Mouse (Mus musculus): ENCODE results near the gene Kif13a. TPM values are rescaled to one million over a fixed set of nuclear protein-coding genes. Genes with fewer than 3 reads are reported as not detected.

Kif13a gene
- total and polyA plus RNA-seq, 2 experiments from 2014 or later, result 13.3 to 21.6 TPM

GRCm38 (mm10) chr13:46735808-46736478 is 193.7 kb downstream of the Kif13a start:
- Histone ChIP-seq H3K27ac (peak overlapping the region; percentile 16; the same call in 1 of the 2 replicates), H3K9me3 (ENCODE audit: low read length) (no peaks in the 10 kb centered on the region), H3K9ac (replicated peaks; ENCODE audit: low read length) (peak overlapping the region; percentile 44), H3K36me3 (ENCODE audit: insufficient read depth, low read length) (no peaks in the 10 kb centered on the region), H3K4me1 (ENCODE audit: insufficient read depth, low read length) (peaks cover 7% of the 10 kb centered on the region; the same call in 1 of the 2 replicates), H3K4me2 (ENCODE audit: low read depth, low read length) (peak overlapping the region; percentile 86), H3K4me3 (ENCODE audit: low read length) (peak overlapping the region; percentile 41), H3K27me3 (ENCODE audit: insufficient read depth, low read length) (no peaks in the 10 kb centered on the region)
- WGBS, result under 1% methylated on average over 20 of the region's 20 CpGs
- DNase-seq (ENCODE audit: low spot score), result peak; percentile 47
- no peak for TF ChIP-seq CTCF (IDR thresholded peaks at IDR 0.05; ENCODE audit: low read depth)
- 0 out of 2 replicates have a peak, but pooled peaks have one; percentile 27 for ATAC-seq

- Histone ChIP-seq H3K9ac (replicated peaks; ENCODE audit: low read length) (peak overlapping the region; percentile 44), H3K36me3 (ENCODE audit: insufficient read depth, low read length) (no peaks in the 10 kb centered on the region), H3K27ac (peak overlapping the region; percentile 16; the same call in 1 of the 2 replicates), H3K27me3 (ENCODE audit: insufficient read depth, low read length) (no peaks in the 10 kb centered on the region), H3K9me3 (ENCODE audit: low read length) (no peaks in the 10 kb centered on the region), H3K4me3 (ENCODE audit: low read length) (peak overlapping the region; percentile 41), H3K4me2 (ENCODE audit: low read depth, low read length) (peak overlapping the region; percentile 86), H3K4me1 (ENCODE audit: insufficient read depth, low read length) (peaks cover 7% of the 10 kb centered on the region; the same call in 1 of the 2 replicates)
- no peak for DNase-seq (ENCODE audit: low spot score)
- no peak for TF ChIP-seq CTCF (IDR thresholded peaks at IDR 0.05; ENCODE audit: low read depth)
- WGBS, result 43% methylated on average over 11 of the region's 11 CpGs
- no peak for ATAC-seq
Measured at GRCm38 (mm10) chr13:46735219-46735807, 194.4 kb downstream of the Kif13a start.

DNA sequence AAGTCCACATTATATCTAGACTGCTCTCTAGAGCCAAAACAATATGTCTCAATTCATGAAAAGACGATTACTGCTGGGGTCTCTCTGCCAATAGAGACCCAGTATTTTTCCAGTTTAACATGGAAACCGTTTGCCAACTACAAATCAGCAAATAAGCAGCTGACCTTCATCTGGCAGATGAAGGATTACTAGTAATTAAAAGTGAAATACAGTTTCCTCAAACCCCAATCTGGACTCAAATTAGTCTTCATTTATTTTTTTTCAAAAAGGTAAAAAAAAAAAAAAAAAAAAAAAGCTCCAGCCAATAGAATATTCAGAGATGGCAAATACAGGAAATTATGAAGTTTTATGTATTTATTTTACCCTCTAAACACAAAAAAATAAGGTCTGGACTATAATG is 199.7 kb downstream of the Kif13a start:
- peaks cover 3% of the 10 kb centered on the region for H3K4me1 ChIP-seq (ENCODE audit: insufficient read depth, low read length)
- H3K27ac ChIP-seq, result no peak overlapping the region
- H3K9ac ChIP-seq (replicated peaks; ENCODE audit: low read length), result no peak overlapping the region
- no peak overlapping the region for H3K4me2 ChIP-seq (ENCODE audit: low read depth, low read length)
- H3K9me3 ChIP-seq (ENCODE audit: low read length), result no peaks in the 10 kb centered on the region
- DNase-seq (ENCODE audit: low spot score) (no peak), ATAC-seq (no peak)
- WGBS, result 74% methylated on average over 2 of the region's 2 CpGs
- TF ChIP-seq CTCF (IDR thresholded peaks at IDR 0.05; ENCODE audit: low read depth), result no peak
- no peaks in the 10 kb centered on the region for H3K36me3 ChIP-seq (ENCODE audit: insufficient read depth, low read length)
- no peak overlapping the region for H3K4me3 ChIP-seq (ENCODE audit: low read length)
- no peaks in the 10 kb centered on the region for H3K27me3 ChIP-seq (ENCODE audit: insufficient read depth, low read length)

DNA sequence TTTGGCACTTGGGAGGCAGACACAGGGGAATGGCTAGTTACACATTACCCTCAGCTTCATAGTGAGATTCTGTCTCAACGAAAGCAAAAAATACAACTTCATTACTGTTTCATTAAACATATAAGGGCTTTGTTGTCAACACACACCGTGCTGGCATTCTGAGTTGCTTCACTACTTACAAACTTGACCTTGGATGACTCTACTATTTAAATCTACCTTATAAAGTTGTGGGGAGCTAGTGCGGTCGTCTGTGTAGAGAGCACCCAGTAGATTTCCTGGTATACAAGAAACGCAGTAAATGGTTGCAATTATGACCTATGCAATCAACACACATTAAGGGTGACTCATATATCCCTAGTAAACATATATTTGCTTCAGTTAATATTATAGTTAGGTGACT is 201.3 kb downstream of the Kif13a start:
- 27% methylated on average over 5 of the region's 5 CpGs for WGBS
- no peaks in the 10 kb centered on the region for H3K27me3 ChIP-seq (ENCODE audit: insufficient read depth, low read length)
- ATAC-seq, result 0 out of 2 replicates have a peak, but pooled peaks have one; percentile 3
- H3K4me3 ChIP-seq (ENCODE audit: low read length), result peak overlapping the region; percentile 73
- no peak for TF ChIP-seq CTCF (IDR thresholded peaks at IDR 0.05; ENCODE audit: low read depth)
- peak; percentile 9 for DNase-seq (ENCODE audit: low spot score)
- no peaks in the 10 kb centered on the region for H3K9me3 ChIP-seq (ENCODE audit: low read length)
- H3K4me1 ChIP-seq (ENCODE audit: insufficient read depth, low read length), result peaks cover 9% of the 10 kb centered on the region
- H3K4me2 ChIP-seq (ENCODE audit: low read depth, low read length), result peak overlapping the region; percentile 59
- H3K9ac ChIP-seq (replicated peaks; ENCODE audit: low read length), result peak overlapping the region; percentile 87
- H3K27ac ChIP-seq, result peak overlapping the region; percentile 94
- H3K36me3 ChIP-seq (ENCODE audit: insufficient read depth, low read length), result no peaks in the 10 kb centered on the region

DNA sequence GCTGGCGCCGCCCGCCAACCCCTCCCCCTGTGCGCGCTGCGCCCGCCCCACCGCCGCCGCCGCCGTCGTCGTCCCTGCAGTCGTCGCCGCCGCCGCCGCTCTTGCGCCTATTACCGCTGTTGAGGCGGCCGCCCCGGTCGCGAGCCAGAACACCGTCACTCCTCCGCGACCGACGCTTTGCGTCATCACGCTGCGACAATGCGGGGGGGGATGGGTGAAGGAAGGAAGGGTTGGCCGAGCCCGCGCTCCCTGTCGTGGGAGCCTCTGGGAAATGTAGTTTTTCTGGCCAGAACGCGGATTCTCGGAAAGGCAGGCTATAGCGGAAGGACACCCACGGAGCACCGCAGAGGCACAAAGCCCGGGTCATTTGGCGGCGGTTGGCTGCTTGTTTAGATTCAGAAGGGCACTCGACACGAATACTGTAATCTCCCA is 201.8 kb downstream of the Kif13a start, which contains the start of gene Nup153:
Gene Nup153, minus strand, starts transcription at position 104 of the 432 bp plus-strand sequence.
- TF ChIP-seq CTCF (IDR thresholded peaks at IDR 0.05; ENCODE audit: low read depth), result no peak
- H3K4me3 ChIP-seq (ENCODE audit: low read length), result peak within 1 kb of the TSS; percentile 73
- peak within 1 kb of the TSS; percentile 94 for H3K27ac ChIP-seq
- H3K4me1 ChIP-seq (ENCODE audit: insufficient read depth, low read length), result peaks cover 9% of the 10 kb centered on the region
- no peaks in the 10 kb centered on the region for H3K27me3 ChIP-seq (ENCODE audit: insufficient read depth, low read length)
- ATAC-seq (peak; percentile 92), DNase-seq (ENCODE audit: low spot score) (peak; percentile 98)
- peak within 1 kb of the TSS; percentile 87 for H3K9ac ChIP-seq (replicated peaks; ENCODE audit: low read length)
- H3K9me3 ChIP-seq (ENCODE audit: low read length), result no peaks in the 10 kb centered on the region
- no peaks in the 10 kb centered on the region for H3K36me3 ChIP-seq (ENCODE audit: insufficient read depth, low read length)
- under 1% methylated on average over 44 of the region's 51 CpGs for WGBS
- peak within 1 kb of the TSS; percentile 74 for H3K4me2 ChIP-seq (ENCODE audit: low read depth, low read length)

DNA sequence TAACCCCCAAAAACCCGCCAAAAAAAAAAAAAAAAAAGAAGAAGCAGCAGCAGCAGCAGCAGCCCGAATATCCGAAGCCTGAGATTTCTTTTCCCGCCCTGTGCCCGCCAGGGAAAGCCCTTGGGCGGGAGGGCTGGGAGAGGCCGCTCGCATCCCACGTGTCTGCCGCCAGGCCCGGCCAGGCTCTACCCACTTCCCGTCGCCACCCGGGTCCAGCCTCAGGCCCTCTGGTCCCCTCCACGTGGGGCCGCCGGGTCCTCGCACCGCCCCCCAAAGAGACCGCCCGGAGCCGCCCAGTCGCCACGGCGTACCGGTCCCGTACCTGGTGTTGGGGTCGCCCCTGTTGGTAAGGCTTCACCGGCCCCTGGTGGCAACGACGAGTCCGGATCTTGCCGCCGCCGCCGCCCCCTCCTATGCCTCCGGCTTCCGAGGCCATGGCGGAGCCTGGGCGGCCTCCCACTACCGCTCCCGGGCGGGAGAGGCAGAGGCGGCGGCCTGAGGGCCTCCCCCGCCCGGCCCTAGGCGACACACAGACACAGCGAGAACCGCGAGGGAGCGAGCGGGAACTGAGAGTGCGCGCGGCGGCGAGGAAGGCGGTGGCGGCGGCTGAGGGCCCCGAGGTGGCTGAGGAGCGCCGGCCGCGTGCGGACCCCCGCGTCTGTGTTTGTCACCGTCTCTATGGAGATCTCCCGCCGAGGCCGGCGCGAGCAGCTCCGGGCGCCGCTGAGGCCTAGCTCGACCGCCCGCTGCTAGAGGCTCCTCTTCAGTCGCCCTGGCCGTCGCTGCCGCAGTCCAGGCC is 202.4 kb downstream of the Kif13a start:
- H3K4me1 ChIP-seq (ENCODE audit: insufficient read depth, low read length), result peaks cover 9% of the 10 kb centered on the region
- peak overlapping the region; percentile 74 for H3K4me2 ChIP-seq (ENCODE audit: low read depth, low read length)
- H3K27ac ChIP-seq, result peak overlapping the region; percentile 94
- under 1% methylated on average over 73 of the region's 85 CpGs for WGBS
- peak; percentile 80 for ATAC-seq
- H3K4me3 ChIP-seq (ENCODE audit: low read length), result peak overlapping the region; percentile 73
- no peaks in the 10 kb centered on the region for H3K9me3 ChIP-seq (ENCODE audit: low read length)
- H3K9ac ChIP-seq (replicated peaks; ENCODE audit: low read length), result peak overlapping the region; percentile 87
- TF ChIP-seq CTCF (IDR thresholded peaks at IDR 0.05; ENCODE audit: low read depth), result no peak
- no peaks in the 10 kb centered on the region for H3K27me3 ChIP-seq (ENCODE audit: insufficient read depth, low read length)
- H3K36me3 ChIP-seq (ENCODE audit: insufficient read depth, low read length), result no peaks in the 10 kb centered on the region
- peak; percentile 66 for DNase-seq (ENCODE audit: low spot score)

Measured in hindbrain, postnatal 0 days (tissue).